Mouse (Mus musculus) G1E (cell line): ENCODE measurements around the gene Pkp3. TPM values are rescaled to one million over a fixed set of nuclear protein-coding genes. Genes with fewer than 3 reads are reported as not detected.

Source experiments
- ATAC-seq: 2 replicates; pipeline ENCODE4 v1.8.0; 2016; ENCODE audit warnings: mild to moderate bottlenecking; ENCODE audit not compliant: insufficient number of reproducible peaks, poor library complexity, low FRiP score, severe bottlenecking; ENCODE audit errors: extremely low read depth
- DNase-seq: peaks from one replicate; pipeline ENCODE4 v3.0.0; 2012; ENCODE audit warnings: low spot score
- H3K27me3 ChIP-seq: 2 replicates; pipeline ENCODE4 v1.6.1; 2012; ENCODE audit warnings: mild to moderate bottlenecking, low read length, inconsistent platforms; ENCODE audit not compliant: insufficient read depth
- H3K36me3 ChIP-seq: replicated peaks from 2 replicates; pipeline ENCODE3; 2012; ENCODE audit warnings: mild to moderate bottlenecking, inconsistent platforms
- H3K4me1 ChIP-seq: 2 replicates; pipeline ENCODE4 v1.6.1; 2012; ENCODE audit warnings: low read depth, low read length, inconsistent platforms, mixed read lengths; ENCODE audit not compliant: insufficient read depth
- H3K4me3 ChIP-seq: 2 replicates; pipeline ENCODE4 v1.5.1; 2012; ENCODE audit warnings: low read depth, mild to moderate bottlenecking, inconsistent platforms, low read length, moderate library complexity, mixed read lengths
- H3K9me3 ChIP-seq: replicated peaks from 2 replicates; pipeline ENCODE4 v1.6.1; 2012; ENCODE audit warnings: inconsistent platforms
- CTCF ChIP-seq: IDR thresholded peaks from 2 replicates; pipeline ENCODE4 v1.5.1; 2012; ENCODE audit warnings: low read depth, low read length, inconsistent platforms, mixed read lengths
- GATA1 ChIP-seq: IDR thresholded peaks from 2 replicates; pipeline ENCODE4 v1.6.1; 2012; ENCODE audit warnings: borderline replicate concordance, low read length, inconsistent platforms, mixed read lengths
- GATA2 ChIP-seq: IDR thresholded peaks from 2 replicates; pipeline ENCODE4 v1.6.1; 2012; ENCODE audit warnings: low read depth, low read length, inconsistent platforms, borderline replicate concordance
- POLR2AphosphoS5 ChIP-seq: IDR thresholded peaks from 2 replicates; pipeline ENCODE4 v1.6.1; 2012; ENCODE audit warnings: low read depth, low read length, inconsistent platforms; ENCODE audit not compliant: insufficient replicate concordance
- TAL1 ChIP-seq: conservative IDR thresholded peaks from 2 replicates; pipeline ENCODE4 v1.6.1; 2012; ENCODE audit warnings: low read depth, low read length, inconsistent platforms, mixed read lengths
- polyA plus RNA-seq: library from polyadenylated mRNA; stranded (reverse); fragments of >175 nt; gene quantifications from 2 replicates; pipeline ENCODE4 v1.2.3, GENCODE M21; 2012
- total RNA-seq, 2 experiments: library from RNA; stranded (forward) in 1 of 2; stranded (reverse) in 1 of 2; fragments of 200-1000 nt in 1 of 2; fragments of >200 nt in 1 of 2; fragmentation: Nextera tagmentation in 1 of 2; gene quantifications; 2 replicates each; pipeline ENCODE4 v1.2.3; 2014 to 2017

The Pkp3 gene
- total and polyA plus RNA-seq, 3 experiments, result not detected

- DNase-seq (no peak), ATAC-seq (no peak)
- H3K36me3 ChIP-seq, result peaks cover 1% of the 10 kb centered on the region
- H3K4me3 ChIP-seq, result no peak within 1 kb of the TSS
- no peaks in the 10 kb centered on the region for H3K9me3 ChIP-seq
- H3K4me1 ChIP-seq, result peaks cover 23% of the 10 kb centered on the region
- H3K27me3 ChIP-seq, result peaks cover 38% of the 10 kb centered on the region
- TF ChIP-seq TAL1 (no peak), CTCF (no peak), GATA2 (no peak), GATA1 (no peak), POLR2AphosphoS5 (no peak)
Measured at GRCm38 (mm10) chr7:141099911-141100691, 22.1 kb downstream of the Pkp3 start, which contains the start of gene Sigirr. Sigirr (minus strand) TSS chr7:141100572.

GRCm38 (mm10) chr7:141103161-141103560, 25.1 kb downstream of the Pkp3 start:
- DNase-seq, result no peak
- no peaks in the 10 kb centered on the region for H3K36me3 ChIP-seq
- no peak for TF ChIP-seq TAL1
- TF ChIP-seq CTCF, result no peak
- TF ChIP-seq GATA1, result no peak
- no peak for TF ChIP-seq POLR2AphosphoS5
- no peaks in the 10 kb centered on the region for H3K4me1 ChIP-seq
- H3K4me3 ChIP-seq, result no peak overlapping the region
- H3K9me3 ChIP-seq, result no peaks in the 10 kb centered on the region
- H3K27me3 ChIP-seq, result peaks cover 55% of the 10 kb centered on the region
- no peak for ATAC-seq

- DNase-seq, result no peak
Measured at GRCm38 (mm10) chr7:141115874-141116273, 37.9 kb downstream of the Pkp3 start.

GRCm38 (mm10) chr7:141117636-141118035, 39.6 kb downstream of the Pkp3 start, which contains the start of gene Ano9:
Ano9 (minus strand) TSS chr7:141117806.
- Histone ChIP-seq H3K4me1 (peaks cover 26% of the 10 kb centered on the region), H3K9me3 (no peaks in the 10 kb centered on the region), H3K27me3 (peaks cover 50% of the 10 kb centered on the region), H3K36me3 (no peaks in the 10 kb centered on the region), H3K4me3 (no peak within 1 kb of the TSS)
- DNase-seq, result no peak
- no peak for ATAC-seq
- TF ChIP-seq POLR2AphosphoS5, result no peak
- TF ChIP-seq GATA2, result no peak
- TF ChIP-seq CTCF, result no peak
- TF ChIP-seq GATA1, result no peak
- TF ChIP-seq TAL1, result no peak

More at GRCm38 (mm10) chr7:141115874-141116273, 37.9 kb downstream of the Pkp3 start:
- no peak for ATAC-seq
- Histone ChIP-seq H3K4me3 (no peak overlapping the region), H3K36me3 (no peaks in the 10 kb centered on the region), H3K27me3 (peaks cover 58% of the 10 kb centered on the region), H3K9me3 (no peaks in the 10 kb centered on the region), H3K4me1 (peaks cover 16% of the 10 kb centered on the region)
- no peak for TF ChIP-seq CTCF
- TF ChIP-seq GATA2, result no peak
- no peak for TF ChIP-seq TAL1
- no peak for TF ChIP-seq GATA1
- no peak for TF ChIP-seq POLR2AphosphoS5

GRCm38 (mm10) chr7:141119487-141119886, 41.5 kb downstream of the Pkp3 start:
- H3K9me3 ChIP-seq, result no peaks in the 10 kb centered on the region
- no peak overlapping the region for H3K4me3 ChIP-seq
- H3K27me3 ChIP-seq, result peaks cover 37% of the 10 kb centered on the region
- no peaks in the 10 kb centered on the region for H3K36me3 ChIP-seq
- TF ChIP-seq CTCF (no peak), POLR2AphosphoS5 (no peak), GATA1 (no peak), TAL1 (no peak), GATA2 (no peak)
- H3K4me1 ChIP-seq, result peaks cover 36% of the 10 kb centered on the region
- DNase-seq (no peak), ATAC-seq (no peak)

GRCm38 (mm10) chr7:141120605-141121004, 42.6 kb downstream of the Pkp3 start:
- ATAC-seq (no peak), DNase-seq (no peak)
- Histone ChIP-seq H3K4me3 (no peak overlapping the region), H3K4me1 (peaks cover 36% of the 10 kb centered on the region), H3K9me3 (no peaks in the 10 kb centered on the region), H3K27me3 (peaks cover 27% of the 10 kb centered on the region), H3K36me3 (no peaks in the 10 kb centered on the region)
- no peak for TF ChIP-seq TAL1
- TF ChIP-seq GATA1, result no peak
- TF ChIP-seq CTCF, result no peak
- no peak for TF ChIP-seq POLR2AphosphoS5
- TF ChIP-seq GATA2, result no peak
